Mouse (Mus musculus) cerebellum, adult 8-10 months (tissue): ENCODE measurements around the gene Tecpr2.

ENCODE experiments used
- DNase-seq: peaks from one replicate; pipeline ENCODE4 v3.0.0; 2022

Tecpr2 gene

DNA sequence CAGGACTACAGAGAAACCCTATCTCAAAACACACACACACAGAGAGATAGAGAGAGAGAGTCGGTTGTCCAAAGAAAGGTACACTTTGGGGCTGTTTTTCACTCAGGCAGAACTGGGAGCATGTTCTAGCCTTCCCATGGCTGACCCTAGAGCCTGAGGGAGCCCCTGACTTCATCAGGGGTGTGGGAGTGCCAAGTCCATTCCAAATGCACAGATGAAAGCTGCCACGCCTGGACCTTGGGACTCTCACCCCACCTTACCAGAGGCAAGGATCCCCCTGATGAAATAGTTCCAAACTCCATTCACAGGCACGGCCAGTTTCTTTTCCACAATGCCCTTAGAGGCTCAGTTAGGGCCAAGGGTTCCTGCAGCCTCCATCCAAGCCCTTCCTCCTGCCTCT lies 90.7 kb downstream of the Tecpr2 start:
- no peak for DNase-seq

DNA sequence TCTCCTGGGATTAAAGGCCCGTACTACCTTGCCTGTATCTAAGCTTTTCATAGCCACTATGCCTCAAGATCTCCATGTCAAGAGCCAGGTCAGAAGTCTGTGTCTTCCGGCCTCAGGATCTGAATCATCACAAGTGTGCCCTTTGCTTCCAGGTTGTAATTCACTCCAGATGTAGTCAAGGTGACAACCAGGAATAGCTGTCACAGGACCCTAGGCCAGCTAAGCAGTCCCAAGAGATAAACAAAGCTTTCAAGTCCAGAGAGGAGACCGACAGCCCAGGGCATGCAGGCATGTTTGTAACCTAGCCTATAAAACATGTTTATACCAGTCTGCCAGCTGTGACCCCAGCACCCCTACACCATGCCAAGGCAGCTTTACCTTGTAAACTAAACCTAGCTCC lies 92.7 kb downstream of the Tecpr2 start:
- no peak for DNase-seq

DNA sequence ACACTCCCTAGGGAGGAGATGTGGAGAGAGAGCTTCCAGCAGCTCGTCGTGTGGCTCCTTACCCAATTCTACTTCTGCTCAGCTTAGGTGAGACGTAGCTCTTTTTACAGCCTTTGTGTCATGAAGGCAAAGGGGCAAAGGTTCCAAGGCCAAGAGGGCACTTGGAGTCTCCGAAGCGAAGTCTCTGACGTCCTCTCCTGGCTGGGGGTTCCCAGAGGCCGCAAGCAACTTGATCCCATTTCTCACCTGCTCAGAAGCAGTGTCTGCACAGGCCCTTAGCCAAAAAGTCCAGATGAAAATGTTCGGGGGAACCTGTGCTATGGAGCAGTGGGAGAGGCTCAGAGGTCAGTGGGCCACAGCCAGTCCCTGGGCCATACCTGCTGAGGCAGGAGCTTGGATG lies 94.0 kb downstream of the Tecpr2 start:
- no peak for DNase-seq

DNA sequence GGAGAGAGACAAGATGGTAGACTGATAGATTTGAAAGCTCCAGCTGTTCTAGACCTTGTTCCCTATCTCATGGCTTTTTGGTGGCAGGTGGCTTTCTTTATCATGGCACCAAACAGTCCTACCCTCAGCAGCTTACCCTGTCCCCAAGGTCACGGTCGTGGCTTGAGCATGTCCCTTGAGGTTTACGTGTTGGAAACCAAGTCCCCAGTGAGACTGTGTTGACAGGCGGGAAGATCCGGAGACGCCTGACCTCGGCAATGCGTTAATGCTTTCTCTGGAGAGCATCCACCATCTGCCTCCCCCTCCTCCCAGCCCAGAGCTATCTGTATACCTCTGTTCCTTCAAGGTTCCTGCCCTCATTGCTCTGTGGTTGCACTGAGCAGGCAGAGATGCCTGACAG lies 94.7 kb downstream of the Tecpr2 start:
- no peak for DNase-seq

DNA sequence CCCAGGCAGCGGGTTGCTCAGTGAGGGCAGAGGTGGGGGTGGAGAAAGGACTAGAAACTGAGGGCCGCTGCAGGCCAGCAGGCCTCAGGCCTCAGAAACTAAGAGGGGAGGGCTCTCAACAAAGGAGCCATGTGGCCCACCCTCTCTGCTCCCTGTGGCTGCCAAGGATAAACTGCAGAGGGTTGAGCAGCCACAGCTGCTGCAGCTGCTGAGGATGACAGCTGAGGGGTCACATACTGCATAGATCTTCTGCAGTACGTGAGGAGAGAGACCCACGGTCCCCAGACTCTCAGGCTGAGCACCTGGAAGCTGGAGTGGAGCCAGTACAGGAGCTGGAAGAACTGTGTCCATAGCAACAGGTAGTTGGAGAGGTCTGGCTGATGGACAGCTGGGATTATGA lies 95.5 kb downstream of the Tecpr2 start:
- DNase-seq = no peak

DNA sequence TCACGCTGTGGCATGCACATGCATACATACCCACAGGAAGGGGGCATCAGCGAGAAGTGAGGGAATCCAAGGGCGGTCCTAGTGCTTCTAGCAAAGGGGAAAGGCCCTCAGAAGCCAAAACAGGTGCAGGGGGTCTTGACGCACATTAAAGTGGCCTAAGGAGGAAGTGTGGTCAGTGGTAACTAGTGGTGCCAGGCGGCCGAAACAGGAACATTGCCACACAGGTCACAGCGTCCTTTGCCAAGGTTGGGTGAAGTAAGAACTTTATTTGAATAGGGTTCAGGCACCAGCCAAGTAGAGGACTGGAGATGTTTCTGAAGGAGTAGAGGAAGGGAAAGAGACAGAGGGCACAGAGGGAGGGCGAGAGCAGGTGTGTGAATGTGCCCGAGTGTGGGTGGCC lies 96.1 kb downstream of the Tecpr2 start:
- DNase-seq = no peak

DNA sequence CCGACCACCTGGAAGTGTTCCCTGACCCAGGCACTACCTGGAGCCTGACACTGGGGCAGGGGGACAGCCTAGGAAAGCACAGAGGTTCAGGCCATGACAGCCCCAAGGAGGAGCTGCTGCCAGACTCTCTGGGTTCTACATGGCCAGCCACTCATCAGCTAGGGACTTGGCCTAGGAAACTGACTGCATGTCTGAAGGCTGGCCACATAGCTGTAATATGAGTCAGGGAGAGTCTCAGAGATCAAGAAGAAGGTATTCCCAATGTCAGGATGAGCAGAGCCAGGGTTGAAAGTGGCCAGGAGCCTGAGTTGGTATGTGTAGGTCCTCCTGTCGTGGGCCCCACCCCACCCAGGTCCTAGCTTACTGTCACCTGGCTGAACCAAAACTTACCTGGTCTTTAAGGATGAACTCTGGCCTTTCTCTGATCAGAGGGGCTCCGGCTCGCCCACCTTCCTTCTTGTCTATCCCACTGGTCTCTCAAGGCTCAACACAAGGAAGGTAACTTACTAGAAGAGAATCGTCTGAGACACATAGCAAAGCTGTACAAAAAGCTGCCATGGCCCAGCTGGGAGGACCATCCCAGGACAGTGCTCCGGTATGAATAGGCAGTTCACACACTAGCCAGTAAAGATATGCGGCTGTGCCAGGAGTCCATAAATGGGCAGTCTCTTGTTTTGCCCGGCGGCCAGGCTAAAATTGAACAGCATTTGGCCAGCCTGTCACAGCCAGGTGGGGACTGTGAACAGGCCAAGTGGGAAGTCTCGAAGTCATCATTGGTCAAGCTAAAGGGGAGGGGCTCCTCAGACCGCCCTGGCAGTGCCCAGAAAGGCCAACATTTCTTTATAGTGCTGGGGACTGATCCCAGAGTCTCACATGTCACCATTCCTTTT lies 97.7 kb downstream of the Tecpr2 start:
- DNase-seq = no peak

DNA sequence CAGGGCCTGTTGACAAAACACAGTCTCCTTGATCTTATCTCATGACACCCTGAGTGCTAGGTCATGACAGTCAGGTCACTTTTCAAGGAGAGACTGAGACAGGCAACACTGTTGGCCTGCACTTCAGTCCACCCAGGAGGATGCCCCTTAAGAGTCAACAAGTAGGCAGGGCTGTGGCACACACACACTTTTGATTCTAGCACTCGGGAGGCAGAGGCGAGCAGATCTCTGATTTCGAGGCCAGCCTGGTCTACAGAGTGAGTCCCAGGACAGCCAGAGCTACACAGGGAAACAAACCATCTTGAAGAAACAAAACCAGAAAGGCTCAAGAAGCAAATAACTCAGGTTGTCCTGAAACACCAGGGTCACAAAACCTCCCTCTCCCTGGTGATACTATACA lies 100.3 kb downstream of the Tecpr2 start:
- DNase-seq = no peak

DNA sequence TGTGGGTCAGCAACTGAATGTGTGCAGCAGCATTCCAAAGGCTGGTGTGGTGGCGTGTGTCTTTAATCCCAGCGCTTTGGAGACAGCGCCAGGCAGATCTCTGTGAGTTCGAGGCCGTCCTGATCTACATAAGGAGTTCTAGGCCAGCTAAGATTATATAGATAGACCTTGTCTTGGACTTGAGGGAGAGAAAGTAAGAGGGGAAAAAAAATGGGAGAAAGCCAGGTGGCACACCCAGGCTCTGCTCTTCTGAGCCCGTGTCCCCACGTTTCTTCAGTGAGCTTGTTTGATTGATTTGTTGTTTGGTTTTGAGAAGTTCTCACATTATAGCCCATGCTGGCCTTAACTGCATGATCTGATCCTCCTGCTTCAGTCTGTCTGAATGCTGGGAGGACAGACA lies 101.4 kb downstream of the Tecpr2 start:
- DNase-seq = no peak

DNA sequence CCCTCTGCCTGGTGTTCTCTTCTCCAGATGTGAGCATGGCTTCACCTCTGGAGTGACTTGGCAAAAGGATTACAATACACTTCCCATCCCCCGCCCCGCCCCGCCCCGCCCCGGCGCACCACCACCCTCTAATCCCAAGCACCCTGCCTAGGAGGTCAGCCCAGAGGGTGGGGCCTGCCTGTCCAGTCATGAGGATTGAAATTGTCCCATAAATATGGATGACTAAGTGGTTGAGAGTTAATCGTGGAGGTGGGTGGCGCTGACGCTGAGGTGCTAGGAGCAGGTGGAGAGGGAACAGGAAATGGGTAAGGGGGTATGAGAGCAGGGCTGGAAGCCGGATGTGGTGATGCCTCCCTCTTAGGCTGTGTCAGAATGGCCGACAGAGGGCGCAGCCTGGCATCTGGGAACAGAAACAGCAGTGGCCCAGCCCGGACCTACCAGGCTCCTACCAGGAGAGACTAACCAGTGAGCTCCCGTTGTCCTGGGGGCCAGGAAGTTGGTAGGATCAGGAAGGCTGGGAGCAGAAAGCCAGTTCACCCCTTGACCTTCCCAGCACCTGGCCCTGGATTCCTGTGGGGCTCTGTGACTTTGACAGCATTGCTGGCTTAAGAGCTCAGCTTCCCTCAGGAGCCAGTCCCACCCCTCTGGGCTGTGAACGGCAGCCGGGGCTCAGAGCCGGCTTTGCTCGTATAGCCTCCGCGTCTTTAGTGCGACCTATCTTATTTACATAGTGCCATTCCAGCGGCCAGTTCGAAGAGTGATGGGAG lies 102.5 kb downstream of the Tecpr2 start:
- peak; percentile 56 for DNase-seq

DNA sequence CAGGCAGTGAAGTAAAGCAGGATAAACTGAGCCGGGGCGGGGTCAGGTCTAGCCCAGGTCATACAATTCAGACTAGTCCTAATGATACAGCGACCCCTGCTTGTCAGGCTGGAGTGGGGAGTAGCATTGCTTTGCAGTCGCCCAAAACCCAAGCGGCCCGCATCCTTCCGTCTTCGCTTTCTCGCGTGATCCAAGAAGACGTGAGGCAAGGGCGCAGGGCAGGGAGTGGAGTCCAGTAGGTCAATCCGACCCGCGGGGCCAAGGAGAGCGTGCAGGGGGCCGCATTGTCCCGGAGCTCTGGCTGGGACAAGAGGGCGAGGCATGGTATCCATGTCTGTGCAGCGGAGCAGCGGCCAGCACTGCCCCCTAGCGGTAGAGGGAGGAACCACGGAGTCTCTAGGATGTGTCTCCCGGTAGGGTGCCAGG lies 103.1 kb downstream of the Tecpr2 start:
- DNase-seq = peak; percentile 98

DNA sequence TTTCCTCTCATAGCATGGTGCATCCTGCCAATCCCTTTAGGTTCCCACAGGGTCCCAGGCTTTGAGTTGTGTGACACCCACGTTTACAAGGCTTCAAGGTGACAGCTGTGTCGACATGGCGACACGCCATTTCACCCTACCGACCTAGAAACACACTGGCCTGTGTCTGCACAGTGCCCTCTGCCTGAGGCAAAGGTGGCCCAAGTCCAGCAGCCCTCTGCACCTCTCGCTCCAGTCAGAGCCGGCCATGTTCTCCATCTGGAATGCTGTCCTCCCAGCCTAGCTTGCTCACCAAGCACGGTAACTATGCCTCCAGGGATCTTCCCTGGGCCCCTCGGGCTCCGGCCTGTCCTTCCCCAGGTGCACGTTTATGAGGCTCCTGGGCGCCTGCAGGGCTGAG lies 103.7 kb downstream of the Tecpr2 start:
- DNase-seq = peak; percentile 31

DNA sequence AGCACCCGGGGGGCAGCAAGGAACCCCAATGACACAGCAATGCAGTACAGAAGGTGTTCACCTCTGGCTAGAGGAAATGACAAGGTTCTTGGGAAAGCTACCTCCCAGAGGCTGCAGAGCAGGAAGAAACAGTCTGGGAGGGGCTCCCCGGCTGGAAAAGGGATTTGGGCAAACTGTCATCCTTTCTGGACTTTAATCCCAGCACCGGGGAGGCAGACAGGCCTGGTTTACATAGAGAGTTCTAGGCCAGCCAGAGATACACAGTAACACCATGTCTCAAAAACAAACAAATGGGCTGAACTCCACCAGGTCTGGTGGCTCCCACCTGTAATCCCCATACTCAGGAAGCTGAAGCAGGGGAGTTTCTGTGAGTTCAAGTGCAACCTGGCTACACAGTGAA lies 104.2 kb downstream of the Tecpr2 start:
- no peak for DNase-seq

DNA sequence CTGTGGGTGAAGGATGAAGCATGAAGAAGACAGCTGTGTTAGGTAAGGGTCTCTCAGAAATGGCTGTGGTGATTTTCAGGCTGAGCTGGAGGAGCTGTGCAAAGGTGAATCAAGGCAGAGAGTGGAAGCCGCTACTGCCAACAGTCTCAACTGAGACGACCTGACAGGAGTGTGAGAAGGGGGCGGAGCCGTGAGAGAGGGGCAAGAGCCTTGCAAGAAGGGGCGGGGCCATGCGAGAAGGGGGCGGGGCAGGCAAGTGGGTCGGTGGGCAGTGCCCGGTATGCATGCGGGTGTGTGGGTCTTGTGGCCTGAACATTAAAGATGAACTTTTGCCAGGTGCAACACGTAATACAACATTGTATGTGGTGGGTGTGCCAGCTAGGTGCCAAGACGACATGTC lies 105.6 kb downstream of the Tecpr2 start:
- DNase-seq = no peak

DNA sequence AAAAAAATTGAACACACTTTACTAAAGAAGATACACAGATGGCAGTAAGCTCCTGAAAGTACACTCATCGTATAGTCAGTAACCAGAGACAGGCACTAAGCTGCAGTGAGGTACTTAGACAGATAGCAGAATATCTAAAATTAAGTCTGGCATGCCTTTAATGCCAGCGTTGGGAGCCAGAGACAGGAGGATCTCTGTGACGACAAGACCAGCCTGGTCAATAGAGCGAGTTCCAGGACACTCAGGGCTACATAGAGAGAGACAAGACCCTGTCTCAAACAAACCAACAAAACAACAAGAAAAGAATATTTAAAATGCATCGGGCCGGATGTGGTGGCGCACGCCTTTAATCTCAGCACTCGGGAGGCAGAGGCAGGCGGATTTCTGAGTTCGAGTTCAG lies 109.0 kb downstream of the Tecpr2 start:
- no peak for DNase-seq

DNA sequence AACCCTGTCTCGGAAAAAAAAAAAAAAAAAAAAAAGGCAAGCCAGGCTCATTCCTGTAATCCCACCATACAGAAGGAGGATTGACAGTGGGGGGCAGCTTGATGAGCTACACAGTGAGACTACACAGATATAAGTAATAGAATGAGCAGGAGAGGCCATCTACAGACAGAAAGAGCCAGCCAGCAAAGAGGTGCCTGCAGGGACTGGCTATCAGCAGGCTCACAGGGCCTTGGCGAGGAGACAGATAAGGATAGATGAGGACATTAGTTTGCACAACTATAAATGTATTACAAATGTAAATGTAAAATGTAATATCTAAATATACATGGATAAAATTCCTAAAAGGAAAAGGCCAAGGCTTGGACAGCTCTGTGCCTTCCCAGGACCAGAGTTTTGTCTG lies 110.8 kb downstream of the Tecpr2 start:
- DNase-seq = no peak

DNA sequence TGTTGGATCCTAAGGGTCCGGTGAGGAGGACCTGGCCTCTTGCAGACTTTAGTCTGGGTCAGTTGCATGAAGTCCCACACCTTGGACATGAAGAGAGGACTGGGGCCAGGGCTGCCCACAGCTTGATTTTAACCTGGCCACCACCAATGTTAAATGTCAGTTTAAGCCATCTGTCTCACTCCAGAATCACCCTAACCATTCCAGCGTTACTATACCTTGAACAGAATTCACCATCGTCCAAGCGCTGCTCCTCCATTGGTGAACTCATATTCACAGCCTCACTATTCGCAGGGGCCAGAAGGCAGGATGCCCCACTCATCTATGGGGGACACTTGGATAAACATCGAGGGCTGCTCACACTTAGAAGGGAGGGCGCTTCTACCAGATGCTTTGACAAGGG lies 111.9 kb downstream of the Tecpr2 start:
- no peak for DNase-seq

DNA sequence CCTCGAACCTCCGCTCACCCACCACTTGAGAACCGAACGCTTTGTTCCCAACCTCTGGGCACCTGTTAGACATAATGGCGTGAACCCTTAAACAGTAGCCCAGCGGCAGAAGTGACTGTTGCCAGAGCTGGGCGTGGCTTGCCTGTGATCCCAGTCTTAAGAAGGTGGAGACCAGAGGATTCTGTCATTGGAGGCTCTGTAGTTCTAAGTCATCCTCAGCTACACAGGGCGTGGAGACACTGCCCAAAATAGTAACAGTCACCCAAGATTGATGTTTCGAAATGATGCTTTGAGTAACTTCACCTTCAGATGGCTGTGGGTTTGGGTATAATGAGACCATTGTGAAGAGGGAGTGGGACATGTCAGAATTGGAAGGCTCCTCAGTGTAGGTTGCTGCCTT lies 115.1 kb downstream of the Tecpr2 start:
- DNase-seq = no peak

DNA sequence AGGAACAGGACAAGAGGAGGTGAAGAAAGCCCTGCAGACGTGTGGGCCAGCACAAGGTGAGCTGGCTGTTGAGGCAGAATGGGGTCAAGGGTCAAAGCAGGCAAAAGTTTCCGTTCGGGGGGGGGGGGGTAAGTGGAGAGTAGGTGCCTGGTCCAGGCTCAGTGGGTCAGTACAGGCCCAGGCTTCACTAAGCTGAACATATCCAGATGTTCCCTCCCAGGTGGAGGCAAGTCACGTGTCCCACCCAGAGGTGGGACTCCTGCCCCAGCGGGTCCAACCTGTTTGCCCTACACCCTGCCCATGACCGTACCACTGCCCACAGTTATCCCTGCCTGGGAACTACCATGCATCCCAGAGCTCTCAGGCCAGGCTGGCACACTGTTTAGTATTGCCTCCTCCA lies 116.7 kb downstream of the Tecpr2 start:
- no peak for DNase-seq

DNA sequence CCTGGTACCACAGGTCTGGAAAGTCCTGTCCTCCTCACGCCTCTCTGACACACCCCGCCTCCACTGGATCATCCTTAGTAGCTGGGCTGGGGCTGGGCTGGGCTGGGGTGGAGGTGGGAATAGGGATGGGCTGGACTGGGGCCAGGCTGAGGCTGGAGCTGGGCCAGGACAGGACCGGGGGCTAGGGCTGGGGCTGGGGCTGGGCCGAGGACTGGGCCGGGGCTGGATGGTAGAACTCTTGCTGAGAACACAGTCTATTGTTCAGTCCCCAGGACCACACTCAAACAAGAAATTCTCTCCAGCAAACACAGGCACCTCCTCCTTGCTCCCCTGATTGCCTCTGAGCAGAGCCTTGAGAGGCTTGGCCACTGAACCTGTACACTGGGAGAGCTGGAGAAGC lies 117.3 kb downstream of the Tecpr2 start:
- DNase-seq = no peak

DNA sequence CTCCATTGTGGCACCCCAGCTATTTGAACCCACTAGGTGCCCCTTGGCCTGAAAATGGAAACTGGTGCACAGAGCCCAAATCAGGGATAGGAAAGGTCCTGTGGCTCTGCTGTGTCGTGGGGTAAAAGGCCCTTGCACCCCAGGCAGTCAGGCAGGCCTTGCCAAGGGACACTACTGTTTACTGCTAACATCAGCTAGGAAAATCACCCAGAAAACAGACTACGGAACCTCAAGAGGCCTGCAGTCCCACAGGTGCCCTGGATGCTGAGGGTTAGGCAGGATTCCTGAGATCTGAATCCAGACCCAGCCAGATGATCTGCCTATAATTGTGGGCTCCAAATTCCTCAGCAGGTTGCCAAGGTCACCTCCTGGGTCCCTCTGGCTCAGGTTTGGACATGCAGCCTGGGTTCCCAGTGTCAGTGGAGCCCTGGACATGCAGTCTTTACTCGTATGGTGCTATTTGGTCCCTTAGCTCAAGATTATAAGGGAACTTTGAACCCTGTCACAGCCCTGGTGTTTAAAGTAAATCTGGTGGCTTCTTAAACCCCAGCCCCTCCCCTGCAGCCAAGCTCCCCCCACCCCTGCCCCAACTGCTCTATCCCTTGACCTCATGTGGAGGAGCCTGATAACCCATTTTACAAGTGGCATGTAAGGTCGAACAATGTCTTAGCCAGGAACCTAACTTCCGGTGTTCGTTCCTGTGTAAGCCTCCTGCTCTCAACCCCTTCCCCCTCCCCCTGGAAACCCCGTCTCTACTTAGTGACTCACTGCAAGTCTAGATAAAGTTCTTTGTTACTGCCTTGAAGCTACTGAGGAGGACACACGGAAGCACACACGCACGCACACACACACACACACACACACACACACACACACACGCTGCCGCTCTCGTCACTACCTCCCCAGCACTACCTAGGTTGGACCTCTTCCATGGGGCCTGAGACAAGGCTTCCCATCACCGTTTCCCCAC lies 118.4 kb downstream of the Tecpr2 start:
- no peak for DNase-seq

DNA sequence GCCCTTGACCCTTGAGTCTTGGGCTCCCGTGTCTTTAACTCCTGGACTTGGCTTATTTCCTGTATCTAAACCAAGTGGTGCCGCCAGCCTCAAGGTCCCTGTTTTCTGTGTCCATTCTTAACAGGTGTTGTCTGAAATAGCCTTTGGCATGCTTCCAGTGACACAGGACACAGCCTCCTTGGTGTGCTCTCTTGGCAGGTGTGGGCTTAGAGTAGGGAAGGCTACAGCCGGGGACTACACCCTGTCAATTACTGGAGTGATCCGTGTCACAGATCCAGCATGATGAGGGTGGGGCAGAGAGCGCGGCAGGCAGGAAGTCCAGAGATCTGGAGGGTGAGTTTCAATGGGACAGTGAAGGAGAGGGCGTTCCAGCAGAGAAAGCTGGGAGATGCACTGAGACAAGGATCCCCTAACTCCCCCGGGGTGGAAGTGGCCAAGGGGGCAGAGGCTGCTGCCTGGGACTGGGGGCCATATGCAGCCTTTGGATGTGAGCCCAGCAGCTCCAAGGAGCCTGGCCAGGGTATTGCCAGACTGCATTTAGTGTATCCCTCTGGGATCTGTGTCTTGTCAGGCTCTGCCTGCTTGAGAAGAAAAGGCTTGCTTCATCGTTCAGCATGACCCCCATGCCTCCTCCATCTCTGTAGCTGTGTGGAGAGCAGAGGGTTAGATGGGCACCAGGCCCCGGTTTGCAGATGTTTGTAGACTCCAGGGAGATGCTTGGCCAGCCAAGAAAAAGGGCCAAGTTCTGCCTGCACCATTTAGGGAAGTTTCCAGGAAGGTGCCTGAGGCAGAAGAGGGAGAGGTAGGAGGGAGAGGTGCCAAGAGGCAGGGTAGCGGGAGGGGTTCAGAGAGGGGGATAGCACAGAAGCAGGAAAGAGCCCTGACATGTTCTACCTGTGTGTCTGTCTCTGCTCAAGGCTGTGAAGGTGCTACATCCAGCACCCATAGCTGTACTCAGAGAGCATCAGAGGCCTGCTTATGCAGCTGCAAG lies 119.7 kb downstream of the Tecpr2 start:
- DNase-seq = peak; percentile 39
